Mouse (Mus musculus) heart, embryonic 13.5 days (tissue): ENCODE measurements at regions not wholly inside any gene's neighbourhood (a gene's known extent, or its start where the extent isn't known, plus 50 kb on each side); places are given as distances from the start of the nearest gene placed in this dataset.
A peak's percentile ranks its signal among the peaks of the same experiment; 100 is the strongest.

Experiments used
- ATAC-seq: fragments of 200-750 bp; cut with Nextera tagmentation; 2 replicates; pipeline ENCODE4 v1.8.0; 2017; ENCODE audit warnings: moderate TSS enrichment; ENCODE audit not compliant: insufficient number of reproducible peaks, low FRiP score, low TSS enrichment; ENCODE audit errors: extremely low read depth
- H3K27ac ChIP-seq: fragments of 300-500 bp; sonication (generic); replicated peaks from 2 replicates; pipeline ENCODE4 v1.5.1; 2015; ENCODE audit warnings: moderate library complexity, mild to moderate bottlenecking, inconsistent platforms
- H3K27me3 ChIP-seq: fragments of 300-500 bp; sonication (generic); replicated peaks from 2 replicates; pipeline ENCODE4 v1.6.1; 2015; ENCODE audit warnings: mild to moderate bottlenecking, inconsistent platforms
- H3K36me3 ChIP-seq: fragments of 300-500 bp; sonication (generic); 2 replicates; pipeline ENCODE4 v1.6.1; 2015; ENCODE audit warnings: mild to moderate bottlenecking, inconsistent platforms
- H3K4me1 ChIP-seq: fragments of 300-500 bp; sonication (generic); 2 replicates; pipeline ENCODE4 v1.6.1; 2015; ENCODE audit warnings: inconsistent platforms
- H3K4me2 ChIP-seq: fragments of 300-500 bp; sonication (generic); 2 replicates; pipeline ENCODE4 v1.6.1; 2015; ENCODE audit warnings: inconsistent platforms, mild to moderate bottlenecking, moderate library complexity
- H3K4me3 ChIP-seq: fragments of 300-500 bp; sonication (generic); 2 replicates; pipeline ENCODE4 v1.5.1; 2015; ENCODE audit warnings: moderate library complexity, mild to moderate bottlenecking, inconsistent platforms
- H3K9ac ChIP-seq: fragments of 300-500 bp; sonication (generic); 2 replicates; pipeline ENCODE4 v1.6.1; 2015; ENCODE audit warnings: inconsistent platforms, mild to moderate bottlenecking, moderate library complexity
- H3K9me3 ChIP-seq: fragments of 300-500 bp; sonication (generic); 2 replicates; pipeline ENCODE4 v1.6.1; 2016; ENCODE audit warnings: inconsistent platforms
- whole genome bisulfite sequencing: fragments of 180-500 bp; shearing (Covaris S2); methylation state at CpG from one replicate; pipeline ENCODE4 v1.1.7; 2015; ENCODE audit warnings: mixed read lengths; 5-methylcytosine and 5-hydroxymethylcytosine counted together

DNA sequence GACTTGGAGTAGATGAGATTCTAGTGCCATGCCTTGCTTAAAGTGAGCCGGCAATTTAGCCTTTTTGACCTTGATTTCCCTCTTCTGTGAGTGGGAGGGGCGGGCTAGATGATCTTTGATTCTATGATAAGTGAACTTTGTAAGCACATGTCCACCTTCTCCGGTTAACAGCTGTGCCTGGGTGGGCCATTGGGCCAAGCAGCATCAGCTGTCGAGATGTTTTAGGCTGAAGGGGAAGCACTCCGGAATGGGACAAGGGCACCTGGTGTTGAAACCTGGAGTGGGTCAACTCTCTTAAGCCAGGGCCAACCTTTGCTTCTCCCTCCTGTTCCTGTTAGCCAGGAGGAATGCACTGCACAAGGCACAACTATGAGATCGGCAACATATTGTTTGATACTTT lies 239.5 kb upstream of the Map3k1 start:
- no peaks in the 10 kb centered on the region for H3K36me3 ChIP-seq
- WGBS: 81% methylated on average over 6 of the region's 6 CpGs
- H3K27me3 ChIP-seq: no peaks in the 10 kb centered on the region
- ATAC-seq: no peak
- no peak overlapping the region for H3K4me3 ChIP-seq
- no peak overlapping the region for H3K27ac ChIP-seq
- H3K4me1 ChIP-seq: peaks cover 28% of the 10 kb centered on the region
- no peak overlapping the region for H3K9ac ChIP-seq
- H3K4me2 ChIP-seq: no peak overlapping the region
- 0 out of 2 replicates have a peak, but pooled peaks cover 2% of the 10 kb centered on the region for H3K9me3 ChIP-seq

- Histone ChIP-seq H3K36me3 (no peaks in the 10 kb centered on the region), H3K27ac (peak overlapping the region; percentile 54), H3K27me3 (no peaks in the 10 kb centered on the region), H3K4me3 (no peak overlapping the region), H3K4me1 (peaks cover 18% of the 10 kb centered on the region), H3K9me3 (no peaks in the 10 kb centered on the region), H3K9ac (no peak overlapping the region), H3K4me2 (no peak overlapping the region)
- ATAC-seq: no peak
- WGBS: 76% methylated on average over 11 of the region's 11 CpGs
Measured at GRCm38 (mm10) chr13:112050892-112051291, 237.4 kb upstream of the Ankrd55 start.

GRCm38 (mm10) chr13:112052011-112052410 lies 236.2 kb upstream of the Ankrd55 start:
- Histone ChIP-seq H3K27me3 (no peaks in the 10 kb centered on the region), H3K4me2 (no peak overlapping the region), H3K9me3 (no peaks in the 10 kb centered on the region), H3K36me3 (no peaks in the 10 kb centered on the region), H3K27ac (peak overlapping the region; percentile 48; the same call in 1 of the 2 replicates), H3K4me3 (no peak overlapping the region), H3K4me1 (peaks cover 18% of the 10 kb centered on the region), H3K9ac (no peak overlapping the region)
- ATAC-seq: no peak
- WGBS: 86% methylated on average over 3 of the region's 3 CpGs

DNA sequence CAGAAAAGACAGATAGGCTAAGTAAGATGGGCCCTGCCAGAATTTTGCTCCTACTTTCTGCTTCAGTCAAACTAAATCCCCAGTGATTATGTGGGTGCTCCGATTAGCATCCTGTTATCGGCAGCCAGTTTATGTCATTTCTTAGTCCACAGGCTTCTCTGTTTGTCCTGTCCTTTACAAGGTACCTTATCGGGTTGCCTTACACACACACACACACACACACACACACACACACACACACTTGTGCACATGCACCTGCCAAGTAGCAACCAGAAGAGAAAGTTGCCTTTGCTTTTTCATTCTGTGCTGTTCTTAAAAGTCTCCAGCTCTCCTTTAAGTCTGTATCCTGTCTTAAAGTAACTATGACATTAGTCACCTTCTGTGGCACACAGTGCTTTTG lies 235.8 kb upstream of the Ankrd55 start:
- Histone ChIP-seq H3K27me3 (no peaks in the 10 kb centered on the region), H3K36me3 (no peaks in the 10 kb centered on the region), H3K4me2 (no peak overlapping the region), H3K9me3 (no peaks in the 10 kb centered on the region), H3K27ac (peak overlapping the region; percentile 48), H3K9ac (no peak overlapping the region), H3K4me1 (peaks cover 15% of the 10 kb centered on the region), H3K4me3 (no peak overlapping the region)
- no peak for ATAC-seq
- WGBS: 80% methylated on average over 3 of the region's 3 CpGs

DNA sequence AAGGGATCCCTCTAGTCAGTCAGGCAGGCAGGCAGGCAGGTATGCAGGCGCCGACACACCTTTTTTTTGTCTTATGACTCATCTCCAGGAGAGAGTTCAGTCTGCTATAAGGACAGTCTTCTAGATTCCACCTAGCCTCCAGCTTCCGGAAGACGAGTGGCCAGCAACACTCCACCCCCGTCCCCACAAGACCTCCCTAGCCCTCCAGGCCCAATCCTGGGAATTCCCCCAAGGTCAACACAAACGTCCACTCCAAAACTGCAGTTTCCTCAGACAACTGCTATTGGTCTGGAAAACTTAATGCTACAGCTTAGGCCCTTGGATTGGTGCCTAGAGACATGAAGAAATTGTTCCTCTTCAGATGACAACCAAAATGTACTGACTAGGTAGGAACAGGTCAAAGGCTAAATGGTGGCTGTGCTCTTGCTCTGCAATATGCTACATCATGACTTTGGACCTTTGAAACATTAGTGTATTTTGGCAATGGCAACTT lies 233.3 kb upstream of the Ankrd55 start:
- Histone ChIP-seq H3K4me3 (no peak overlapping the region), H3K4me1 (peaks cover 20% of the 10 kb centered on the region), H3K27ac (no peak overlapping the region), H3K4me2 (no peak overlapping the region), H3K9me3 (no peaks in the 10 kb centered on the region), H3K27me3 (no peaks in the 10 kb centered on the region), H3K9ac (no peak overlapping the region), H3K36me3 (no peaks in the 10 kb centered on the region)
- WGBS: 74% methylated on average over 6 of the region's 6 CpGs
- no peak for ATAC-seq

- Histone ChIP-seq H3K9me3 (no peaks in the 10 kb centered on the region), H3K4me1 (peaks cover 18% of the 10 kb centered on the region), H3K4me3 (no peak overlapping the region), H3K27me3 (no peaks in the 10 kb centered on the region), H3K27ac (no peak overlapping the region), H3K9ac (no peak overlapping the region), H3K4me2 (0 out of 2 replicates have a peak overlapping the region, but pooled peaks have one; percentile 11), H3K36me3 (no peaks in the 10 kb centered on the region)
- WGBS: 55% methylated on average over 11 of the region's 11 CpGs
- no peak for ATAC-seq
Measured at GRCm38 (mm10) chr13:112058218-112058617, 230.0 kb upstream of the Ankrd55 start.

DNA sequence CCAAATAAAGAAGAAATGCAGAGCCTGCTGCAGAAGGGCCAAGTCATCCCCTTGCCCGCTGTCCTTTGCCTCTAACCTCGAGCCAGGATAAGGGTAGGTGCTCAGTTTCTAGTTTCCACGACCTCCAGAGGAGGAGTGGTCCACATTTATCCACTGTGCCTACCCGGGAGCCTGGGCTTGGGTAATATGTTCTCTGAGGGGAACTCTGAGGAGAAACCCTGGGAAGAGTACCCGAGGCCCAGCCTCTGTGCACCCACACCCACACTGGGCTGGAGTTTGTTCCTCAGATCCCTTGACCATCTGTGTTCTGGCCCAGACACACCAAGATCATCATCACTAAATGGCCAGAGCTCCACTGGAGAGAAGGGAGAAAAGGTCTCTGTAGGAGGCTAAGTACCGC lies 229.5 kb upstream of the Ankrd55 start:
- Histone ChIP-seq H3K4me3 (no peak overlapping the region), H3K27ac (no peak overlapping the region), H3K9me3 (no peaks in the 10 kb centered on the region), H3K36me3 (no peaks in the 10 kb centered on the region), H3K9ac (no peak overlapping the region), H3K4me2 (no peak overlapping the region), H3K4me1 (peaks cover 23% of the 10 kb centered on the region), H3K27me3 (no peaks in the 10 kb centered on the region)
- no peak for ATAC-seq
- whole genome bisulfite sequencing: 68% methylated on average over 6 of the region's 6 CpGs

GRCm38 (mm10) chr13:112062024-112062423 lies 226.2 kb upstream of the Ankrd55 start:
- WGBS: 78% methylated on average over 8 of the region's 8 CpGs
- H3K4me1 ChIP-seq: peaks cover 31% of the 10 kb centered on the region

GRCm38 (mm10) chr13:112063409-112064111 lies 224.7 kb upstream of the Ankrd55 start:
- no peak overlapping the region; the same call in 1 of the 2 replicates for H3K27ac ChIP-seq
- H3K4me2 ChIP-seq: no peak overlapping the region
- ATAC-seq: no peak
- no peak overlapping the region for H3K9ac ChIP-seq
- H3K4me1 ChIP-seq: peaks cover 30% of the 10 kb centered on the region
- H3K9me3 ChIP-seq: no peaks in the 10 kb centered on the region
- H3K4me3 ChIP-seq: no peak overlapping the region
- H3K36me3 ChIP-seq: no peaks in the 10 kb centered on the region
- 43% methylated on average over 11 of the region's 11 CpGs for WGBS
- H3K27me3 ChIP-seq: no peaks in the 10 kb centered on the region

More at GRCm38 (mm10) chr13:112062024-112062423, 226.2 kb upstream of the Ankrd55 start:
- Histone ChIP-seq H3K27me3 (no peaks in the 10 kb centered on the region), H3K9me3 (no peaks in the 10 kb centered on the region), H3K4me3 (no peak overlapping the region), H3K36me3 (no peaks in the 10 kb centered on the region), H3K4me2 (no peak overlapping the region), H3K27ac (no peak overlapping the region), H3K9ac (no peak overlapping the region)
- ATAC-seq: no peak

DNA sequence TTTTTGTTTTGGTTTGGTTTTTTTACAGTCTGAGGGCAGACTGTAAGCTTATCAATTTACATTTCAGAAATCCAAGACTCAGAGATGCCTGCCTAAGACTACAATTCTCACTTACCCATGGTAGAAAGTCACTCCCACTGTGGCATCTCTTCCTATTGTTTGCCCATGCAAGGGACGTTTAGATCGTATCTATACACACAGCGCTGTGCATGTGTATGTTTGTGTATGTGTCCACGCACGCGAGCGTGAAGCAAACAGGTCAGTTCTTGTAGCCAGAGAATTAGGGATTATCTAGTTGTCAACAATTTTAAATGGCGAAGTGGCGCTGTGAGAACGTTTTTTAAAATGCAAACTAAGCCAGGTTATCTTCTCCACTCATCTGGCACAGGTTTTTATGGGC lies 223.6 kb upstream of the Ankrd55 start:
- Histone ChIP-seq H3K27me3 (no peaks in the 10 kb centered on the region), H3K4me1 (peaks cover 26% of the 10 kb centered on the region), H3K27ac (no peak overlapping the region), H3K36me3 (no peaks in the 10 kb centered on the region), H3K9me3 (no peaks in the 10 kb centered on the region), H3K9ac (no peak overlapping the region), H3K4me2 (no peak overlapping the region), H3K4me3 (no peak overlapping the region)
- 84% methylated on average over 10 of the region's 10 CpGs for WGBS
- no peak for ATAC-seq

DNA sequence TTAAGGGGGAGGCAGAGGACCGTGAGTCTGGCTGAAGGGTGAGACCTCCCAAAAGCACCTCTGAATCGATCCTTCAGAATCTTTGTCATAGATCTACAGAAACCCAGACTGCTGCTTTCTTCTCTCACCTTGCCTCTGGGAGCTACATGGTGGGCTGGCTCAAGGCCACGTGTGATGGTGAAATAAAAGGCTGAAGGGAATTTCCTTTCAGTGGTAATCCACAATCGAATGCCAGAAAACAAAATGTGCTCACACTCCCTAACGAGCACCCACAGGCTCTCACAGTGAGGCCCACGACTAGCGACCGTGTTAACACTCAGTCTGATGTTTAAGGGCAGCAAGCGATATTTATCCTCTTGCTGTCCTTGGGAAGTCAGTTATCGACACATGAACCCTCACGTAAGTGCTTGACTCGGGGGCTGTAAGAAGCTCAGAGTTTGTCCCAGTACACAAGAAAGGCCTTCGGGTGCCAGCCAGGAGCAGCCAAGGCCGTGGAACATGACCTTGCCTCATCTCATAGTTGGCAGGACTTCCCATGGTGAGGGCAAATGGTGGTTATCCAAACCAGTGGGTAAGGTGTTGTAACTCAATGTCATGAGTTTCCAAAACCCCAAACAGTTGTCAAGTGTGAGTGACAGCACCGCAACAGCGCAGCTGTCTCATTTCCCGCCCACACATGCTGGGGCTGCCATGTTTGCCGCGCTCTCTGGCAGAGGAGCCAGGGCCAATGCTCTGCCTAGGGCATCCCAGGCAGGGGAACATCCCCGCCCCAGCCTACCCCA lies 221.0 kb upstream of the Ankrd55 start:
- Histone ChIP-seq H3K4me1 (peaks cover 26% of the 10 kb centered on the region), H3K27me3 (no peaks in the 10 kb centered on the region), H3K9ac (no peak overlapping the region), H3K9me3 (no peaks in the 10 kb centered on the region), H3K4me2 (no peak overlapping the region), H3K36me3 (no peaks in the 10 kb centered on the region), H3K27ac (no peak overlapping the region), H3K4me3 (no peak overlapping the region)
- ATAC-seq: no peak
- 71% methylated on average over 20 of the region's 20 CpGs for WGBS
